Mouse (Mus musculus): Measurements from ENCODE around the gene Klf17. TPM values are rescaled to one million over a fixed set of nuclear protein-coding genes. Genes with fewer than 3 reads are reported as not detected.

The Klf17 gene
- polyA plus RNA-seq, 1 experiment from 2014 or later = not detected

GRCm38 (mm10) chr4:117713303-117714098 lies 51.9 kb downstream of the Klf17 start:
- H3K4me1 ChIP-seq (ENCODE audit: control insufficient read depth in 2 of 2, insufficient read depth in 2 of 2, low read length in 2 of 2) = no peaks in the 10 kb centered on the region
- H3K27ac ChIP-seq (replicated peaks in 1 of 2; ENCODE audit: control insufficient read depth in 1 of 2, insufficient read depth in 1 of 2, low read depth in 2 of 2, low read length in 2 of 2) = no peak overlapping the region
- 54% methylated on average over 6 of the region's 6 CpGs for WGBS
- no peak overlapping the region for H3K9ac ChIP-seq (ENCODE audit: low read length)
- no peaks in the 10 kb centered on the region for H3K27me3 ChIP-seq (ENCODE audit: control insufficient read depth, insufficient read depth, low read length)
- no peaks in the 10 kb centered on the region for H3K36me3 ChIP-seq (ENCODE audit: control insufficient read depth, insufficient read depth, low read length)
- ATAC-seq (ENCODE audit: insufficient number of reproducible peaks, insufficient read depth, low FRiP score, low read depth) = no peak
- no peak overlapping the region for H3K4me2 ChIP-seq (ENCODE audit: low read length)
- no peak overlapping the region for H3K4me3 ChIP-seq (ENCODE audit: control insufficient read depth in 1 of 2, insufficient read depth in 1 of 2, low read depth in 1 of 2, low read length in 2 of 2)
- no peaks in the 10 kb centered on the region for H3K9me3 ChIP-seq (ENCODE audit: control insufficient read depth, low read length)

- no peak overlapping the region for H3K4me3 ChIP-seq (ENCODE audit: control insufficient read depth in 1 of 2, insufficient read depth in 1 of 2, low read depth in 1 of 2, low read length in 2 of 2)
- no peaks in the 10 kb centered on the region for H3K27me3 ChIP-seq (ENCODE audit: control insufficient read depth, insufficient read depth, low read length)
- no peaks in the 10 kb centered on the region for H3K4me1 ChIP-seq (ENCODE audit: control insufficient read depth in 2 of 2, insufficient read depth in 2 of 2, low read length in 2 of 2)
- H3K36me3 ChIP-seq (ENCODE audit: control insufficient read depth, insufficient read depth, low read length) = no peaks in the 10 kb centered on the region
- no peak overlapping the region for H3K4me2 ChIP-seq (ENCODE audit: low read length)
- no peak overlapping the region for H3K9ac ChIP-seq (ENCODE audit: low read length)
- ATAC-seq (ENCODE audit: insufficient number of reproducible peaks, insufficient read depth, low FRiP score, low read depth) = no peak
- 70% methylated on average over 3 of the region's 3 CpGs for WGBS
- H3K27ac ChIP-seq (replicated peaks in 1 of 2; ENCODE audit: control insufficient read depth in 1 of 2, insufficient read depth in 1 of 2, low read depth in 2 of 2, low read length in 2 of 2) = no peak overlapping the region
- H3K9me3 ChIP-seq (ENCODE audit: control insufficient read depth, low read length) = no peaks in the 10 kb centered on the region
These were observed 53.1 kb downstream of the Klf17 start for GRCm38 (mm10) chr4:117712314-117712713.

GRCm38 (mm10) chr4:117708780-117709550 lies 56.5 kb downstream of the Klf17 start:
- no peaks in the 10 kb centered on the region for H3K9me3 ChIP-seq (ENCODE audit: control insufficient read depth, low read length)
- H3K36me3 ChIP-seq (ENCODE audit: control insufficient read depth, insufficient read depth, low read length) = no peaks in the 10 kb centered on the region
- 61% methylated on average over 3 of the region's 3 CpGs for whole genome bisulfite sequencing
- H3K4me3 ChIP-seq (ENCODE audit: control insufficient read depth in 1 of 2, insufficient read depth in 1 of 2, low read depth in 1 of 2, low read length in 2 of 2) = no peak overlapping the region
- H3K4me1 ChIP-seq (ENCODE audit: control insufficient read depth in 2 of 2, insufficient read depth in 2 of 2, low read length in 2 of 2) = no peaks in the 10 kb centered on the region
- no peak overlapping the region for H3K4me2 ChIP-seq (ENCODE audit: low read length)
- no peak overlapping the region for H3K27ac ChIP-seq (replicated peaks in 1 of 2; ENCODE audit: control insufficient read depth in 1 of 2, insufficient read depth in 1 of 2, low read depth in 2 of 2, low read length in 2 of 2)
- no peaks in the 10 kb centered on the region for H3K27me3 ChIP-seq (ENCODE audit: control insufficient read depth, insufficient read depth, low read length)
- no peak overlapping the region for H3K9ac ChIP-seq (ENCODE audit: low read length)
- ATAC-seq (ENCODE audit: insufficient number of reproducible peaks, insufficient read depth, low FRiP score, low read depth) = no peak

Other genes with a start within 250 kb of the Klf17 start
- 128 and 130 TPM in 2 replicates for gene Eri3, start 215.3 kb downstream of the Klf17 start, polyA plus RNA-seq (2014; fragmentation: Nextera tagmentation; extraction: Ambion mirVana)
- gene Dmap1, start 83.4 kb downstream of the Klf17 start, polyA plus RNA-seq (2014; fragmentation: Nextera tagmentation; extraction: Ambion mirVana) = 46.4 and 49.5 TPM in 2 replicates
- not detected in 2 replicates for gene Gm12845, start 41.2 kb downstream of the Klf17 start, polyA plus RNA-seq (2014; fragmentation: Nextera tagmentation; extraction: Ambion mirVana)
- gene Slc6a9, start 68.9 kb upstream of the Klf17 start, polyA plus RNA-seq (2014; fragmentation: Nextera tagmentation; extraction: Ambion mirVana) = 3.6 and 5.9 TPM in 2 replicates
- gene Ccdc24, start 106.9 kb upstream of the Klf17 start, polyA plus RNA-seq (2014; fragmentation: Nextera tagmentation; extraction: Ambion mirVana) = 0.49 and 0.70 TPM in 2 replicates
- 13.8 and 18.2 TPM in 2 replicates for gene B4galt2, start 117.8 kb upstream of the Klf17 start, polyA plus RNA-seq (2014; fragmentation: Nextera tagmentation; extraction: Ambion mirVana)
- 222 and 250 TPM in 2 replicates for gene Atp6v0b, start 121.7 kb upstream of the Klf17 start, polyA plus RNA-seq (2014; fragmentation: Nextera tagmentation; extraction: Ambion mirVana)
- 10.4 and 10.6 TPM in 2 replicates for gene Dph2, start 126.4 kb upstream of the Klf17 start, polyA plus RNA-seq (2014; fragmentation: Nextera tagmentation; extraction: Ambion mirVana)
- gene Ipo13, start 149.4 kb upstream of the Klf17 start, polyA plus RNA-seq (2014; fragmentation: Nextera tagmentation; extraction: Ambion mirVana) = 35.5 and 36.4 TPM in 2 replicates
- 0.81 and 0.85 TPM in 2 replicates for gene Artn, start 164.1 kb upstream of the Klf17 start, polyA plus RNA-seq (2014; fragmentation: Nextera tagmentation; extraction: Ambion mirVana)

All from heart, embryonic 14.5 days (tissue).